Mouse (Mus musculus) forebrain, embryonic 12.5 days (tissue): ENCODE measurements around the gene Usp54. TPM values are rescaled to one million over a fixed set of nuclear protein-coding genes. Genes with fewer than 3 reads are reported as not detected.

ENCODE experiments used
- ATAC-seq: fragments of 200-750 bp; cut with Nextera tagmentation; 2 replicates; pipeline ENCODE4 v1.8.0; 2017; ENCODE audit warnings: moderate TSS enrichment; ENCODE audit not compliant: low FRiP score
- H3K27ac ChIP-seq: fragments of 300-500 bp; sonication (generic); 2 replicates; pipeline ENCODE4 v1.5.1; 2016; ENCODE audit warnings: mild to moderate bottlenecking
- H3K27me3 ChIP-seq: fragments of 300-500 bp; sonication (generic); 2 replicates; pipeline ENCODE4 v1.6.1; 2016; ENCODE audit warnings: mild to moderate bottlenecking
- H3K36me3 ChIP-seq: fragments of 300-500 bp; sonication (generic); replicated peaks from 2 replicates; pipeline ENCODE4 v1.6.1; 2016; ENCODE audit warnings: mild to moderate bottlenecking
- H3K4me1 ChIP-seq: fragments of 300-500 bp; sonication (generic); 2 replicates; pipeline ENCODE4 v1.6.1; 2016
- H3K4me2 ChIP-seq: fragments of 300-500 bp; sonication (generic); 2 replicates; pipeline ENCODE4 v1.6.1; 2016; ENCODE audit warnings: mild to moderate bottlenecking, moderate library complexity
- H3K4me3 ChIP-seq: fragments of 300-500 bp; sonication (generic); replicated peaks from 2 replicates; pipeline ENCODE4 v1.5.1; 2016; ENCODE audit warnings: mild to moderate bottlenecking
- H3K9ac ChIP-seq: fragments of 300-500 bp; sonication (generic); 2 replicates; pipeline ENCODE4 v1.6.1; 2016; ENCODE audit warnings: mild to moderate bottlenecking
- H3K9me3 ChIP-seq: fragments of 300-500 bp; sonication (generic); 2 replicates; pipeline ENCODE4 v1.6.1; 2016
- WGBS: fragments of 180-500 bp; shearing (Covaris S2); methylation state at CpG from one replicate; pipeline ENCODE4 v1.1.7; 2016; 5-methylcytosine and 5-hydroxymethylcytosine counted together
- polyA plus RNA-seq: library from polyadenylated mRNA; unstranded; fragments of >200 nt; fragmentation: Nextera tagmentation; extraction: Ambion mirVana; gene quantifications from 2 replicates; pipeline ENCODE4 v1.2.1, GENCODE M21; 2016

The Usp54 gene
- polyA plus RNA-seq = 15.8 and 18.9 TPM in 2 replicates

DNA sequence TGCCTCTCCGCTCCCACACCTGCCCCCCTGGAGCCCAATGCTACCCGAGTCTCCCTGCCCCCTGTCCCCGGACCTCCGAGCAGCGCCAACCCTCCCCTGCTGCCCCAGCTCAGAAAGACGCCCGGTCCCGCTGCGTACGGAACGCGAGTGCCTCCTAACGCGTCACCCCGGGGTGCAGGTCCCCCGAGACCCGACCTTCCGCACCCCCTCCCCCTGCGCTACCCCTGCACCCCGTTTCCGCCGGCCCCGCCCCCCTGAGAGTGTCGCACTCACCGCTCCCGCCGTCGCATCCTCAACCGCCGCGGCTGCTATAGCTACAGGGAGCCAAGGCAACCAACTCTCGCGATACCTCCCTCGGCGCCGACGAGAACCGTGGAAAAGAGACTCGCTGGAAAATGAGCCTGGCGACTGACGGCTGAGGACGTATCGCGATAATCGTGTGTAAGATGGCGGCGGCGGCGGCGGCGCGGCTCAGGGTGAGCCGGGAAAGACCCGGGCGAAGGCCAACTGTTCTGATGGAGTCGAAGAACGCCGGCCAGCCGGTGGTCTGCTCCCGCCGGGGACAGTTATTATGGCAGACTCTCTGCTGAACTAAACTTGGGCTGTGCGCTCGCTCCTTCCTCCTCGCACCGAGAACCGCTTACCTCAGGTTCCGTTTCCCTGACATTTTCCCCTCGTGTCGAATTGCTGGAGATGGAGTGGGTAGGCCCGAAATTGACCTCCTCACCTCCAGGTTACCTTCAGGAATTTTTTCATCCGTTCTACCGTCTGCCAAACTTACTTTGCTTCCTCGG, at the start of gene Usp54:
Usp54 (minus strand) TSS at position 420 of the 794 bp plus-strand sequence.
- peak within 1 kb of the TSS; percentile 92 for H3K27ac ChIP-seq
- WGBS = under 1% methylated on average over 73 of the region's 73 CpGs
- no peaks in the 10 kb centered on the region for H3K27me3 ChIP-seq
- H3K9me3 ChIP-seq = no peaks in the 10 kb centered on the region
- ATAC-seq = peak; percentile 98
- peaks cover 15% of the 10 kb centered on the region for H3K4me1 ChIP-seq
- no peaks in the 10 kb centered on the region for H3K36me3 ChIP-seq
- H3K4me2 ChIP-seq = peak within 1 kb of the TSS; percentile 78
- peak within 1 kb of the TSS; percentile 83 for H3K4me3 ChIP-seq
- peak within 1 kb of the TSS; percentile 76 for H3K9ac ChIP-seq

- WGBS = 91% methylated on average over 2 of the region's 2 CpGs
- Histone ChIP-seq H3K4me2 (no peak overlapping the region), H3K27ac (no peak overlapping the region), H3K9me3 (no peaks in the 10 kb centered on the region), H3K27me3 (no peaks in the 10 kb centered on the region), H3K4me3 (no peak overlapping the region), H3K36me3 (peaks cover 98% of the 10 kb centered on the region), H3K4me1 (no peaks in the 10 kb centered on the region), H3K9ac (no peak overlapping the region)
- ATAC-seq = no peak
Measured at GRCm38 (mm10) chr14:20689009-20689408, 48.1 kb upstream of the Usp54 start.

DNA sequence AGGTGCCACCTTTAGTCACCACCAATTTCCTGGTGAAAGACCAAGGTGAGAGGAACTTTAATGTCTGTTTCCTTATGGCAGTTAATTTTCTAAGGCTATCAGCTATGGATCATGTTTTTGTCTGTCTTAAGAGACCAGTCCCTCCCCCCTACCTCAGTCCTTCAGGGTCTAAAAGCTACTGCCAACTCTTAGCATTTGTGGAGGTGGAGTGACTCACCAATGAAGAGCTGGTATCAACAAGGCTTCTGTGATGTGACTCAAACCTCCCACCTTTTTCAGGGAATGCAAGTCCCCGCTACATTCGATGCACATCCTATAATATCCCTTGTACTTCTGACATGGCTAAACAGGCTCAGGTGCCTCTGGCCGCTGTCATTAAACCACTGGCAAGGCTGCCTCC, 45.7 kb upstream of the Usp54 start:
- H3K36me3 ChIP-seq = peaks cover 99% of the 10 kb centered on the region
- ATAC-seq = no peak
- WGBS = 97% methylated on average over 3 of the region's 3 CpGs
- no peak overlapping the region for H3K4me2 ChIP-seq
- H3K9ac ChIP-seq = no peak overlapping the region
- H3K9me3 ChIP-seq = no peaks in the 10 kb centered on the region
- H3K27me3 ChIP-seq = no peaks in the 10 kb centered on the region
- H3K4me1 ChIP-seq = no peaks in the 10 kb centered on the region
- no peak overlapping the region for H3K27ac ChIP-seq
- no peak overlapping the region for H3K4me3 ChIP-seq

- WGBS = 79% methylated on average over 3 of the region's 3 CpGs
- peaks cover 97% of the 10 kb centered on the region for H3K36me3 ChIP-seq
- H3K27me3 ChIP-seq = no peaks in the 10 kb centered on the region
- H3K27ac ChIP-seq = no peak overlapping the region
- H3K4me2 ChIP-seq = no peak overlapping the region
- H3K4me3 ChIP-seq = no peak overlapping the region
- H3K9ac ChIP-seq = no peak overlapping the region
- no peaks in the 10 kb centered on the region for H3K4me1 ChIP-seq
- no peak for ATAC-seq
- H3K9me3 ChIP-seq = no peaks in the 10 kb centered on the region
Measured at GRCm38 (mm10) chr14:20682498-20682897, 41.6 kb upstream of the Usp54 start.

GRCm38 (mm10) chr14:20681742-20682141, 40.9 kb upstream of the Usp54 start:
- 95% methylated on average over 2 of the region's 2 CpGs for WGBS
- H3K36me3 ChIP-seq = peaks cover 96% of the 10 kb centered on the region
- H3K4me3 ChIP-seq = no peak overlapping the region

DNA sequence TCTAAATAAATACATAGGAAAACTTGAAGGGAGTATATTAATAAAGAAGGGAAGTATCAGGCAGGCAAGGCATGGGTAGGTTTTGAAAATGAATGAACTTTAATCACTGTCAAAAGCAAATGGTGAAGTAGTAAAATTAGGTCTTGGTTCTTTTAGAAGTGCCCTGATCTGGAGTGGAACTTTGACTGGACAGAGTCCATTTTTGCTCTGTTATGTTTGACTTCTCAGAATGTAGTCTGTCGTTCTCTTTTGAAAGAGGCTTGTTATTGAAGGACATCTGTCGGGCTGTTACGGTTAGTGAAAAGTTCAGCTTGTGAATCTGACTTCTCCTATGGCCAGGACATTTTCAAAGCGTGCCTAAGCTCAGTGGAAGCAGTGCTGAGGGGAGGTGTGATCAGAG, 37.0 kb upstream of the Usp54 start:
- H3K36me3 ChIP-seq = peaks cover 70% of the 10 kb centered on the region
- H3K9ac ChIP-seq = no peak overlapping the region
- no peak overlapping the region for H3K27ac ChIP-seq
- no peak overlapping the region for H3K4me3 ChIP-seq
- no peak for ATAC-seq
- no peaks in the 10 kb centered on the region for H3K27me3 ChIP-seq
- H3K4me2 ChIP-seq = no peak overlapping the region
- 94% methylated on average over 4 of the region's 4 CpGs for WGBS
- H3K4me1 ChIP-seq = peaks cover 14% of the 10 kb centered on the region
- H3K9me3 ChIP-seq = no peaks in the 10 kb centered on the region

More at GRCm38 (mm10) chr14:20681742-20682141, 40.9 kb upstream of the Usp54 start:
- Histone ChIP-seq H3K9me3 (no peaks in the 10 kb centered on the region), H3K9ac (no peak overlapping the region), H3K27ac (no peak overlapping the region), H3K4me1 (no peaks in the 10 kb centered on the region), H3K4me2 (no peak overlapping the region), H3K27me3 (no peaks in the 10 kb centered on the region)
- no peak for ATAC-seq

- Histone ChIP-seq H3K36me3 (peaks cover 35% of the 10 kb centered on the region), H3K4me3 (peak within 1 kb of the TSS; percentile 80), H3K9ac (peak within 1 kb of the TSS; percentile 82), H3K9me3 (no peaks in the 10 kb centered on the region), H3K4me1 (peaks cover 14% of the 10 kb centered on the region), H3K27ac (peak within 1 kb of the TSS; percentile 84), H3K4me2 (peak within 1 kb of the TSS; percentile 87), H3K27me3 (peaks cover 9% of the 10 kb centered on the region; the same call in 1 of the 2 replicates)
- peak; percentile 98 for ATAC-seq
- 1% methylated on average over 43 of the region's 43 CpGs for WGBS
Measured at GRCm38 (mm10) chr14:20674064-20674833, 33.4 kb upstream of the Usp54 start, which contains the start of gene Sec24c. Gene Sec24c, plus strand, starts transcription at chr14:20674308.

DNA sequence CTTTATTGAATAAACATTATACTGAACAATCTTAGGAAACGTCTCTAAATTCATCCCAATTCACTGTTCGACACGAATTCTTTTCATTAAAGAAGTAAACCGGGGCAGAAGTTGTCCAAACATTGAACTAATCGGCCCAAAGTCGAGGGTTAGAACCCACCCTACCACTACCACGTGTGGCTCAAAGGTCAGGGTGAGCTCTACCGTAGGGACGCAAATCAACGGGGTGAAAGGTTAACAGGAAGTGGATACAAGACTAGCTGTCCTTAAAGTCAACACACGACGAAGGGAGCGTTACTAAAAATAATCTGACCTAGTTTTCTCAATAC, 32.8 kb upstream of the Usp54 start:
- ATAC-seq = peak; percentile 78
- H3K36me3 ChIP-seq = peaks cover 29% of the 10 kb centered on the region
- H3K9ac ChIP-seq = no peak overlapping the region
- 13% methylated on average over 13 of the region's 13 CpGs for WGBS
- H3K27me3 ChIP-seq = peaks cover 14% of the 10 kb centered on the region; the same call in 1 of the 2 replicates
- H3K27ac ChIP-seq = no peak overlapping the region
- peak overlapping the region; percentile 70 for H3K4me2 ChIP-seq
- H3K9me3 ChIP-seq = no peaks in the 10 kb centered on the region
- peaks cover 14% of the 10 kb centered on the region for H3K4me1 ChIP-seq
- peak overlapping the region; percentile 80 for H3K4me3 ChIP-seq

DNA sequence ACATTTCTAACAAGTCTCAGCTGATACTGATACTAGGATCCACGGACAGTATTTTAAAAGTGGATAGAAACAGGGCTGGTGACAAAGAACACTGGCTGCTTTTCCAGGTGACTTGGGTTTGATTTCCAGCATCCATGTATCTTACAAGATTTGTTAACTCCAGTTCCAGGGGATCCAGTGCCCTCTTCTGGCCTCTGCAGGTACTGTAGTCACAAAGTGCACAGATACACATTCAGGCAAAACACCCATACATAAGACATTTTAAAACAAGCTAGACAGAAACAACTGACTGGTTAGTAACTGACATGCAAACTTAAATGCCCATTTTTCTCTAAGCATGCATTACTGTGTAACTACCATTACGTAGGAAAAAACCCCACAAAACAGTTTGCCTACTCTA, 32.1 kb upstream of the Usp54 start:
- Histone ChIP-seq H3K4me2 (no peak overlapping the region), H3K9ac (no peak overlapping the region), H3K9me3 (no peaks in the 10 kb centered on the region), H3K4me1 (peaks cover 14% of the 10 kb centered on the region), H3K27me3 (peaks cover 20% of the 10 kb centered on the region; the same call in 1 of the 2 replicates), H3K4me3 (no peak overlapping the region), H3K36me3 (peaks cover 22% of the 10 kb centered on the region), H3K27ac (no peak overlapping the region)
- ATAC-seq = no peak
- 93% methylated on average over 2 of the region's 2 CpGs for WGBS

DNA sequence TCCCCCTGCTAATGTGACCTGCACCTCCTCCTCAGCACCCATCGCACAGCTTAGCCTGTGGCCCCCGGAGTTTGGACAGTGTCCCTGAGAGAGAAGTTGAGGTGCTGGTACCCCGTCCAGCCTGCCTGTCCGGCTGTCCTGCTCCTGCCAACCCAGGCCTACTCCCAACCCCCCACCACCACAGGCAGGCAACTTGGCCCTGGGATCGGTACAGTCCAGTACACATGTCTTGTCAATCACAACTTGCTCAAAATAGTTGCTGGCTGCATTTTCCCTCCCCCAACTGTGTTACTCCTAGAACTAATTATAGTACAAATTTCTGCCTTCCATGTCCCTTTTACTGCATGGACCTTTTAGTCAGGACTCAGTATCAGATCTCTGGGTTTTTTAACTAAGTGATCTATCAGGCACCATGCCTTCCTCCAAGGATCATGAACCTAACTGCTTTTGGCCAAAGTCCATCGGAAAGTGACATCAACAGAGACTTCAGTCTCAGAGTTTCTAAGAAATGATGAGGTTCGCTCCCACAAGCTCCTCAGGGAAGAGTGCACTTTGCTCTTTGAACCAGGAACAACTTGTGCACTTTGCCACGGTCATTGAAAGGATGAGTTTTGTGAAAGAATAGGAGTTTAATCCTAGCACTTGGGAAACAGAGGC, 27.4 kb upstream of the Usp54 start, which contains the start of gene Synpo2l:
Synpo2l (minus strand) TSS at position 201 of the 657 bp plus-strand sequence.
- Histone ChIP-seq H3K9ac (no peak within 1 kb of the TSS), H3K9me3 (no peaks in the 10 kb centered on the region), H3K4me2 (no peak within 1 kb of the TSS), H3K36me3 (no peaks in the 10 kb centered on the region), H3K4me3 (no peak within 1 kb of the TSS), H3K27me3 (peaks cover 44% of the 10 kb centered on the region), H3K4me1 (no peaks in the 10 kb centered on the region), H3K27ac (no peak within 1 kb of the TSS)
- WGBS = 91% methylated on average over 8 of the region's 8 CpGs
- no peak for ATAC-seq

DNA sequence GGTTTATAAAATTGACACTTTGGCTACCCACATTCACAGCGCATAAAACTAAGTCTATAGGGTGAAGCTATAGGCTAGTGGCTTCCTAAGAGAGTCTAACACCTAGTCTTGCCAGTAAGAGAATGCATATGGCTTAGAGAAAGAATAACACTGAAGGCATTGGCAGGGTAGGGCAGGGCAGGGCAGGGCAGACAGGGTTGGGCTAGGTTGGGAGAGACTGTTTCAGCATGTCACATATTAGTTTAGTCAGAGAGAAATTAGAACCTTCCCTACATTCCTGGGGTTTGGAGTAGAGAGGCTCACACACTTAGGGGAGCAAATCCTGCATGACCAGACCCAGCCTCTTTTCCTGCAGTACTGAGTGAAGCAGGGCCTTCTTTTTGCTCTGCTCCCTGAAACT, 26.6 kb upstream of the Usp54 start:
- Histone ChIP-seq H3K9me3 (no peaks in the 10 kb centered on the region), H3K9ac (no peak overlapping the region), H3K4me1 (peaks cover under 1% of the 10 kb centered on the region; the same call in 1 of the 2 replicates), H3K4me2 (no peak overlapping the region), H3K4me3 (no peak overlapping the region), H3K36me3 (no peaks in the 10 kb centered on the region), H3K27me3 (peaks cover 52% of the 10 kb centered on the region), H3K27ac (no peak overlapping the region)
- 76% methylated on average over 1 of the region's 1 CpGs for WGBS
- no peak for ATAC-seq

DNA sequence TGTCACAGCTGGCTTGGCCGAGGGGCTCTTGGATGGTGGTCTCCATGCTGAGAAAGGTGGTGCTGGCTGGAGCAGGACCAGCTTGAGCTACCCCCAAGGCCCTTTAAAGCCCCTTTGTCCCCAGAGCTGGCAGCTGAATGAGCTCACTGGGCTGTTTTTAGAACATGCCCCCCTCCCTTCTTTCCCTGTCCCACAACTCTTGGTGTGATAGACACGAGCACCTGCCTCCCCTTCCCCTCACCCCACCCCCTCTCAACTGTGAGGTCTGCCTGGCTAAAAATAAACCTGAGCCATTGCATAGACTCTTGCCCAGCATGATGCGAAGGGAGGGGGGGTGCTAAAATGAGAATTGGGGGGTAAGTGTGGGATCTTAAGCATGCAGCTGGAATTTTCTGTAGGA, 23.6 kb upstream of the Usp54 start:
- Histone ChIP-seq H3K4me2 (no peak overlapping the region), H3K9me3 (no peaks in the 10 kb centered on the region), H3K36me3 (no peaks in the 10 kb centered on the region), H3K4me1 (peaks cover 13% of the 10 kb centered on the region), H3K27ac (no peak overlapping the region), H3K27me3 (peaks cover 54% of the 10 kb centered on the region), H3K4me3 (no peak overlapping the region), H3K9ac (no peak overlapping the region)
- ATAC-seq = no peak
- 25% methylated on average over 3 of the region's 3 CpGs for WGBS
